Mouse (Mus musculus): ENCODE measurements around the gene Plppr5. TPM values are rescaled to one million over a fixed set of nuclear protein-coding genes. Genes with fewer than 3 reads are reported as not detected.

Gene Plppr5
- 0.53 and 0.56 TPM in 2 replicates for polyA plus RNA-seq (2015; fragmentation: Nextera tagmentation; extraction: Ambion mirVana)

- Histone ChIP-seq H3K4me1 (peaks cover 13% of the 10 kb centered on the region; the same call in 1 of the 2 replicates), H3K36me3 (no peaks in the 10 kb centered on the region), H3K27ac (replicated peaks) (no peak within 1 kb of the TSS), H3K9ac (peak within 1 kb of the TSS; percentile 37), H3K4me3 (replicated peaks) (peak within 1 kb of the TSS; percentile 55), H3K27me3 (peaks cover 25% of the 10 kb centered on the region), H3K4me2 (replicated peaks) (peak within 1 kb of the TSS; percentile 97), H3K9me3 (replicated peaks) (no peaks in the 10 kb centered on the region)
- no peak for ATAC-seq (ENCODE audit: insufficient number of reproducible peaks, low FRiP score, low TSS enrichment, low read depth)
- WGBS: 25% methylated on average over 20 of the region's 20 CpGs
These were observed at the start of gene Plppr5 for GRCm38 (mm10) chr3:117574529-117575252. Gene Plppr5, plus strand, starts transcription at chr3:117574836.

GRCm38 (mm10) chr3:117549899-117550298, 24.7 kb upstream of the Plppr5 start:
- Histone ChIP-seq H3K27me3 (no peaks in the 10 kb centered on the region), H3K27ac (replicated peaks) (no peak overlapping the region), H3K4me3 (replicated peaks) (no peak overlapping the region), H3K9me3 (replicated peaks) (no peaks in the 10 kb centered on the region), H3K4me1 (no peaks in the 10 kb centered on the region), H3K36me3 (no peaks in the 10 kb centered on the region), H3K9ac (no peak overlapping the region), H3K4me2 (replicated peaks) (no peak overlapping the region)
- ATAC-seq (ENCODE audit: insufficient number of reproducible peaks, low FRiP score, low TSS enrichment, low read depth): no peak
- WGBS: 83% methylated on average over 5 of the region's 5 CpGs

DNA sequence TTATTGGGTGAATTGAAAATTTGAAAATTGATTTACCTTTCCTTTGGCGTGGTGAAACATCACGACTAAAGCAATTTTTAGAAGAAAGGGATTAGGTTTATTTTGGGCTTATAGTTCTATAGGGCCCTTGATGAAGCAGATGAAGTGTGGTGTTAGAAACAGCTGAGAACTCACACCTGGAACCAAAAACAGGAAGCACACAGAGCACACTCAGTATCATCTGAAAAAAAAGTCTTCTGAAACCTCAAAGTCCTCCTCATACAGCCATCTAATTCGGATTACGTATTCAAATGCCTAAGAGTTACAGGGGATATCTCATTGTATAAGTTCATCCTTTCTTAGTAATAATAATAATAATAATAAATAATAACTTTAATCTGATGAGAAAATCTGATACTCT, 24.1 kb upstream of the Plppr5 start:
- no peak for ATAC-seq (ENCODE audit: insufficient number of reproducible peaks, low FRiP score, low TSS enrichment, low read depth)
- no peaks in the 10 kb centered on the region for H3K36me3 ChIP-seq
- no peaks in the 10 kb centered on the region for H3K9me3 ChIP-seq (replicated peaks)
- no peak overlapping the region for H3K4me3 ChIP-seq (replicated peaks)
- no peak overlapping the region for H3K27ac ChIP-seq (replicated peaks)
- WGBS: 87% methylated on average over 4 of the region's 4 CpGs
- no peak overlapping the region for H3K4me2 ChIP-seq (replicated peaks)
- H3K4me1 ChIP-seq: no peaks in the 10 kb centered on the region
- no peaks in the 10 kb centered on the region for H3K27me3 ChIP-seq
- H3K9ac ChIP-seq: no peak overlapping the region

DNA sequence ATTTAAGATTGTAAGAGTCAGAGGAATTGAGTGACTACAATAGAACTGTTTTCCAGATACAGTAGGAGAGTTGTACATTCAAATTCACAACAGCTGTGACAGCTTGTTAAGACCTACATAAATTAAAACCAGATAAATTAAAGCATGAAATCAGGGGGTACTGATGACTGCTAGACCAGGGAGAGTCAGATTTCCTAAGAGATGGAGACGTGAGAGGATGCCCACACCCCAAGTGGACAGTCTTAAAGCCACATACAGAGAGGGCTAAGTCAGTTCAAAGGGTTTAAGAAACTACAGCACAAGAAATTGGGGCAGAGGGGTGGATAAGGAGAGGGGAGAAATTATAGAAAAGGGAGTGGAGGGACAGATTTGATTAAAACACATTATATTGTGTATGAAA, 17.7 kb upstream of the Plppr5 start:
- Histone ChIP-seq H3K27ac (replicated peaks) (no peak overlapping the region), H3K4me3 (replicated peaks) (no peak overlapping the region), H3K36me3 (no peaks in the 10 kb centered on the region), H3K27me3 (no peaks in the 10 kb centered on the region), H3K9ac (no peak overlapping the region), H3K4me1 (no peaks in the 10 kb centered on the region), H3K4me2 (replicated peaks) (no peak overlapping the region), H3K9me3 (replicated peaks) (no peaks in the 10 kb centered on the region)
- WGBS: 14% methylated on average over 1 of the region's 1 CpGs
- ATAC-seq (ENCODE audit: insufficient number of reproducible peaks, low FRiP score, low TSS enrichment, low read depth): no peak

- peak; percentile 70 for ATAC-seq (ENCODE audit: insufficient number of reproducible peaks, low FRiP score, low TSS enrichment, low read depth)
- H3K4me1 ChIP-seq: peaks cover 13% of the 10 kb centered on the region; the same call in 1 of the 2 replicates
- no peak overlapping the region for H3K27ac ChIP-seq (replicated peaks)
- H3K27me3 ChIP-seq: peaks cover 25% of the 10 kb centered on the region
- H3K9me3 ChIP-seq (replicated peaks): no peaks in the 10 kb centered on the region
- peak overlapping the region; percentile 55 for H3K4me3 ChIP-seq (replicated peaks)
- under 1% methylated on average over 67 of the region's 74 CpGs for whole genome bisulfite sequencing
- H3K36me3 ChIP-seq: no peaks in the 10 kb centered on the region
- peak overlapping the region; percentile 97 for H3K4me2 ChIP-seq (replicated peaks)
- peak overlapping the region; percentile 37 for H3K9ac ChIP-seq
These were observed 754 bp downstream of the Plppr5 start for GRCm38 (mm10) chr3:117575253-117575927.

GRCm38 (mm10) chr3:117575928-117576254, 1.3 kb downstream of the Plppr5 start:
- 17% methylated on average over 3 of the region's 3 CpGs for WGBS
- Histone ChIP-seq H3K9me3 (replicated peaks) (no peaks in the 10 kb centered on the region), H3K4me3 (replicated peaks) (peak overlapping the region; percentile 55), H3K4me2 (replicated peaks) (peak overlapping the region; percentile 97), H3K9ac (peak overlapping the region; percentile 37; the same call in 1 of the 2 replicates), H3K4me1 (peaks cover 13% of the 10 kb centered on the region; the same call in 1 of the 2 replicates), H3K27ac (replicated peaks) (no peak overlapping the region), H3K36me3 (no peaks in the 10 kb centered on the region), H3K27me3 (peaks cover 25% of the 10 kb centered on the region)
- no peak for ATAC-seq (ENCODE audit: insufficient number of reproducible peaks, low FRiP score, low TSS enrichment, low read depth)

DNA sequence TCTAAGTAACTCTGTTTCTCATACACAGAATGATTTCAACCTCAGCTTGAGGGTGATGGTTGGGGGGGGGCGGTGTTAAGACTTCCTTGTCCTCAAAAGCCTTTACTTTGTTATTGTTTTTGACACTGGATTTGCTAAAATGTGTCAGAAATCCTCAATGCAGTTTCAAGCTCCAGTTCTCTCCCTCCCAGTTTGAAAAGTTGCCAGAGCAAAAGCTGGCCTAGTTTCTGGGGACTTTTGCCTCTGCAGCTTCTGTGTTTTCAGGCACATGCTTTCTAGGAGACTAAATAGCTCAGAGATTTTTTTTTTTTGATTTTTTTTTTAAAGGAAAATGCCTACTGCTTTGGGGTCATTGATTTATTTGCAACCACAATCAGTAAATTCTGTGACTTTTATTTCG, 2.7 kb downstream of the Plppr5 start:
- Histone ChIP-seq H3K27me3 (peaks cover 25% of the 10 kb centered on the region), H3K9me3 (replicated peaks) (no peaks in the 10 kb centered on the region), H3K27ac (replicated peaks) (no peak overlapping the region), H3K9ac (no peak overlapping the region), H3K4me1 (peaks cover 13% of the 10 kb centered on the region; the same call in 1 of the 2 replicates), H3K4me3 (replicated peaks) (no peak overlapping the region), H3K36me3 (no peaks in the 10 kb centered on the region), H3K4me2 (replicated peaks) (no peak overlapping the region)
- ATAC-seq (ENCODE audit: insufficient number of reproducible peaks, low FRiP score, low TSS enrichment, low read depth): no peak
- 85% methylated on average over 2 of the region's 2 CpGs for WGBS

DNA sequence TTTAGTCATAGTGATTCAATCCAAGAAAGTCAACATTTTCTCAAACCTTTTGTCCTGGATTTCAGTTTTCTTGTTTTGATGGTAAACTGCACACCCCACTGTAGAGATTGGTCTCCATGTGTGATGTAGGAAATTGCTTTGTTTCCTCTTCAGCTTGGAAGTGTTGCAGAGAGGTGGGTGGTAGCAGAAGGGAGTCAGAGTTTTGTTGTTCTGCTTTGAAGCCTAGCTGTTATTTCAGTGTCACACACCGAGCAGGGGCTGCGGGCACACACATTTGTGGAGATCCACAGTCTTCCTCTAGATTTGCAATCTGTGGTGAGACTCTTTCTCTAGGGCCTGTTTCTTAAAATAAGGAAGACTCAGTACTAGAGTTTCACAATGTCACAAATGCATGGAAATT, 8.0 kb downstream of the Plppr5 start:
- Histone ChIP-seq H3K36me3 (no peaks in the 10 kb centered on the region), H3K4me1 (no peaks in the 10 kb centered on the region)
- 91% methylated on average over 2 of the region's 2 CpGs for WGBS

GRCm38 (mm10) chr3:117602404-117602803, 27.8 kb downstream of the Plppr5 start:
- H3K4me2 ChIP-seq (replicated peaks): no peak overlapping the region
- ATAC-seq (ENCODE audit: insufficient number of reproducible peaks, low FRiP score, low TSS enrichment, low read depth): no peak
- no peak overlapping the region for H3K4me3 ChIP-seq (replicated peaks)

More for the DNA sequence above, 8.0 kb downstream of the Plppr5 start:
- Histone ChIP-seq H3K27me3 (no peaks in the 10 kb centered on the region), H3K4me2 (replicated peaks) (no peak overlapping the region), H3K9ac (no peak overlapping the region), H3K4me3 (replicated peaks) (no peak overlapping the region), H3K27ac (replicated peaks) (no peak overlapping the region), H3K9me3 (replicated peaks) (no peaks in the 10 kb centered on the region)
- no peak for ATAC-seq (ENCODE audit: insufficient number of reproducible peaks, low FRiP score, low TSS enrichment, low read depth)

DNA sequence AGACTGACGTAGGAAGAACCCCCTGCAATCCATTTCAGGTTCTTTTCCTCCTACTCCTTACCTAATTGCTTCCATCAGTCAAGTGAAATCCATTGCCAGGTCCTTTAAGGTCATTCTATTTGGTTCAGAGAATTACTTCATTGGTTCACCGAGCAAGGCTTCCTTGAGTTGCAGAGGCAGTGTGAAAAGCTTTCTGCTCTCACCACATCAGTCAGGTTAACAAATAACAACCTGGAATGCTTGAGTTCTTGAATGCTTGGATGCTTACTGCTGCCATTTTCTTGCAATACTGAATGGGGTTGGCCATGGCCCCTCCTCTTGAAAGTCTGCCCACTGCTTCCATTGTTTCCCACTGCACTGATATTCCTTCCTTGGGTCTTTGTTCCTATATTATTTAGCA, 28.8 kb downstream of the Plppr5 start:
- Histone ChIP-seq H3K27me3 (no peaks in the 10 kb centered on the region), H3K4me1 (no peaks in the 10 kb centered on the region), H3K9me3 (replicated peaks) (no peaks in the 10 kb centered on the region), H3K27ac (replicated peaks) (no peak overlapping the region), H3K36me3 (no peaks in the 10 kb centered on the region), H3K4me2 (replicated peaks) (no peak overlapping the region), H3K9ac (no peak overlapping the region), H3K4me3 (replicated peaks) (no peak overlapping the region)
- ATAC-seq (ENCODE audit: insufficient number of reproducible peaks, low FRiP score, low TSS enrichment, low read depth): no peak
- 41% methylated on average over 2 of the region's 2 CpGs for WGBS

More at GRCm38 (mm10) chr3:117602404-117602803, 27.8 kb downstream of the Plppr5 start:
- no peak overlapping the region for H3K9ac ChIP-seq
- WGBS: 79% methylated on average over 1 of the region's 1 CpGs
- H3K9me3 ChIP-seq (replicated peaks): no peaks in the 10 kb centered on the region
- no peaks in the 10 kb centered on the region for H3K27me3 ChIP-seq
- H3K27ac ChIP-seq (replicated peaks): no peak overlapping the region
- H3K4me1 ChIP-seq: no peaks in the 10 kb centered on the region
- no peaks in the 10 kb centered on the region for H3K36me3 ChIP-seq

GRCm38 (mm10) chr3:117606383-117606782, 31.7 kb downstream of the Plppr5 start:
- no peaks in the 10 kb centered on the region for H3K36me3 ChIP-seq
- H3K27ac ChIP-seq (replicated peaks): no peak overlapping the region
- H3K4me3 ChIP-seq (replicated peaks): no peak overlapping the region
- no peak for ATAC-seq (ENCODE audit: insufficient number of reproducible peaks, low FRiP score, low TSS enrichment, low read depth)
- H3K9me3 ChIP-seq (replicated peaks): no peaks in the 10 kb centered on the region
- no peak overlapping the region for H3K4me2 ChIP-seq (replicated peaks)
- H3K27me3 ChIP-seq: no peaks in the 10 kb centered on the region
- no peak overlapping the region for H3K9ac ChIP-seq
- no peaks in the 10 kb centered on the region for H3K4me1 ChIP-seq
